8 mouse cellular contexts compared by ENCODE assay signal in the genomic region with DNA sequence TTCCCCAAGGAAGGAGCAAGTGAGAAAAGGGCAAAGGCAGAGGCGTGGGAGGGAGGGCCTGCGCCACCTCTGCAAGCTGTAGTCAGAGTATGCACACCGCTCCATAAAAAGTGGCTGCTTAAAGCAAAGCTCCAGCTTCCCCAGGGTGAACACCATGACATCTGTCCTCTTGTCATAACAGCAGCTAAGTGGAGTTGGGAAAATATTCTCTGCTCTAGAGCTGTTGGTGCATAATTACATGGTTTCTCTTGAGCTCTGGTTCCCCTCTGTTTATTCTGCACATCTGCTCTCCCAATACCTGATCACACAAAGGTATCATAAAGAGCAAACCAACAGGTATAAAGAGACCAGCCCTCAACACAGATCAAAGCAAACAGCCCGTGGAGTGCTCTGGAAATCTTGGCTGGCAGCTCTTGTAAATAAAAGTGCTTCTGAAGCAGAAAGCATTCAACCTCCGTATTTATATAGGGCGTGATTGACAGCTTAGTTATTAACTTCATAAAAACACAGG.
A peak's percentile ranks its signal among the peaks of the same experiment; 100 is the strongest.
DNase-seq lines count a peak whose midpoint lies in the region; ATAC-seq and TF ChIP-seq lines count a peak whose summit lies in the region.
"Had no signal": no experiment of that assay in that cellular context is flagged by ENCODE, and none has a peak within 500 bp of the region (broad histone marks: within the 10 kb centered on the region; RNA-seq: fewer than 3 reads in every experiment).

No protein-coding gene starts in this region.

- DNase-seq in brain, embryonic 14.5 days (ENCODE audit: low read depth) = peak; percentile 80
- peak; percentile 24 for DNase-seq in embryo, embryonic 11.5 days (ENCODE audit: low read depth, low spot score)
- peak; percentile 70 for DNase-seq in intestine, embryonic 14.5 days (ENCODE audit: low spot score)
- peak; percentile 78 for DNase-seq in lung, postnatal 36 days
- no peak for DNase-seq in thymus, adult 18-20 months
- no peak for DNase-seq in gastrocnemius, adult 8-10 months (ENCODE audit: low spot score in 2 of 2)

- no peak overlapping the region for H3K4me2 ChIP-seq in intestine, embryonic 14.5 days (ENCODE audit: low read length)

- H3K27ac ChIP-seq in intestine, embryonic 14.5 days (ENCODE audit: low read depth) = peak overlapping the region; percentile 69

- no peak overlapping the region for H3K4me3 ChIP-seq in intestine, embryonic 14.5 days (ENCODE audit: low read depth, low read length)
- H3K4me3 ChIP-seq: myocyte had no signal

- H3K27me3 ChIP-seq in intestine, embryonic 14.5 days (replicated peaks; ENCODE audit: control insufficient read depth, insufficient read depth, low read length) = no peaks in the 10 kb centered on the region

- TF ChIP-seq CTCF in brain, embryonic 14.5 days (IDR thresholded peaks at IDR 0.05; ENCODE audit: borderline replicate concordance, extremely low read depth, insufficient read depth, insufficient read length) = no peak

- H3K9me3 ChIP-seq in intestine, embryonic 14.5 days (ENCODE audit: control insufficient read depth, low read length) = no peaks in the 10 kb centered on the region

- no peak for TF ChIP-seq POLR2A in brain, embryonic 14.5 days (IDR thresholded peaks at IDR 0.05; ENCODE audit: borderline replicate concordance, extremely low read depth, insufficient read depth, insufficient read length, poor library complexity, severe bottlenecking)

- peaks cover 55% of the 10 kb centered on the region for H3K4me1 ChIP-seq in intestine, embryonic 14.5 days (replicated peaks; ENCODE audit: control insufficient read depth, insufficient read depth, low read length)

- no peak overlapping the region for H3K9ac ChIP-seq in intestine, embryonic 14.5 days (ENCODE audit: low read length)

- WGBS in intestine, embryonic 14.5 days = 28% methylated on average over 6 of the region's 6 CpGs

- 0 out of 2 replicates have a peak, but pooled peaks cover 11% of the 10 kb centered on the region for H3K36me3 ChIP-seq in intestine, embryonic 14.5 days (ENCODE audit: control insufficient read depth, insufficient read depth, low read length)

- peak; percentile 82 for ATAC-seq in intestine, embryonic 14.5 days (replicated peaks; ENCODE audit: low FRiP score, low TSS enrichment, low read depth)
- ATAC-seq in megakaryocyte-erythroid progenitor cell, adult 5-6 weeks (replicated peaks; ENCODE audit: low FRiP score, low TSS enrichment, poor library complexity, severe bottlenecking) = no peak

Comparison
In these comparisons a context has a peak if more than half of its experiments do, and no peak if none do; other contexts are left out.
1. DNase-seq: peak in brain, embryonic 14.5 days (single experiment), embryo, embryonic 11.5 days (single experiment), intestine, embryonic 14.5 days (single experiment) and lung, postnatal 36 days (single experiment); none in thymus, adult 18-20 months (0 of 2) and gastrocnemius, adult 8-10 months (0 of 2).